Mouse (Mus musculus) embryonic facial prominence, embryonic 12.5 days (tissue): ENCODE results near the gene Jarid2. TPM values are rescaled to one million over a fixed set of nuclear protein-coding genes. Genes with fewer than 3 reads are reported as not detected.
A peak's percentile ranks its signal among the peaks of the same experiment; 100 is the strongest.

ENCODE experiments used
- ATAC-seq: fragments of 200-750 bp; cut with Nextera tagmentation; 2 replicates; pipeline ENCODE4 v1.8.0; 2017; ENCODE audit not compliant: insufficient number of reproducible peaks, insufficient read depth, low FRiP score, low TSS enrichment
- H3K27ac ChIP-seq: fragments of 300-500 bp; sonication (generic); 2 replicates; pipeline ENCODE4 v1.5.1; 2016; ENCODE audit warnings: mild to moderate bottlenecking
- H3K27me3 ChIP-seq: fragments of 300-500 bp; sonication (generic); 2 replicates; pipeline ENCODE4 v1.6.1; 2016; ENCODE audit warnings: mild to moderate bottlenecking, moderate library complexity
- H3K36me3 ChIP-seq: fragments of 300-500 bp; sonication (generic); 2 replicates; pipeline ENCODE4 v1.6.1; 2016; ENCODE audit warnings: mild to moderate bottlenecking
- H3K4me1 ChIP-seq: fragments of 300-500 bp; sonication (generic); 2 replicates; pipeline ENCODE4 v1.6.1; 2016
- H3K4me2 ChIP-seq: fragments of 300-500 bp; sonication (generic); replicated peaks from 2 replicates; pipeline ENCODE4 v1.6.1; 2016; ENCODE audit warnings: mild to moderate bottlenecking, moderate library complexity
- H3K4me3 ChIP-seq: fragments of 300-500 bp; sonication (generic); 2 replicates; pipeline ENCODE4 v1.5.1; 2016; ENCODE audit warnings: mild to moderate bottlenecking
- H3K9ac ChIP-seq: fragments of 300-500 bp; sonication (generic); 2 replicates; pipeline ENCODE4 v1.6.1; 2016; ENCODE audit warnings: mild to moderate bottlenecking, moderate library complexity
- H3K9me3 ChIP-seq: fragments of 300-500 bp; sonication (generic); 2 replicates; pipeline ENCODE4 v1.6.1; 2016; ENCODE audit warnings: mild to moderate bottlenecking, moderate library complexity
- WGBS: fragments of 180-500 bp; shearing (Covaris S2); methylation state at CpG from one replicate; pipeline ENCODE4 v1.1.7; 2016; 5-methylcytosine and 5-hydroxymethylcytosine counted together
- polyA plus RNA-seq: library from polyadenylated mRNA; unstranded; fragments of >200 nt; fragmentation: Nextera tagmentation; extraction: Ambion mirVana; gene quantifications from 2 replicates; pipeline ENCODE4 v1.2.1, GENCODE M21; 2016

Jarid2 gene
- polyA plus RNA-seq, 1 experiment from 2014 or later: 54.0 TPM

GRCm38 (mm10) chr13:44812381-44812780, 83.1 kb downstream of the Jarid2 start:
- H3K27me3 ChIP-seq: no peaks in the 10 kb centered on the region
- 77% methylated on average over 5 of the region's 5 CpGs for WGBS
- no peaks in the 10 kb centered on the region for H3K9me3 ChIP-seq
- H3K9ac ChIP-seq: no peak overlapping the region
- H3K4me3 ChIP-seq: no peak overlapping the region
- H3K4me1 ChIP-seq: peaks cover 5% of the 10 kb centered on the region
- no peaks in the 10 kb centered on the region for H3K36me3 ChIP-seq
- no peak overlapping the region for H3K27ac ChIP-seq
- no peak for ATAC-seq
- H3K4me2 ChIP-seq: no peak overlapping the region

- H3K9ac ChIP-seq: no peak overlapping the region
- 10% methylated on average over 4 of the region's 4 CpGs for WGBS
- peaks cover 5% of the 10 kb centered on the region; the same call in 1 of the 2 replicates for H3K36me3 ChIP-seq
- no peak overlapping the region for H3K27ac ChIP-seq
- H3K4me2 ChIP-seq: no peak overlapping the region
- H3K4me1 ChIP-seq: peaks cover 18% of the 10 kb centered on the region
- no peak overlapping the region for H3K4me3 ChIP-seq
- no peak for ATAC-seq
- no peaks in the 10 kb centered on the region for H3K27me3 ChIP-seq
- H3K9me3 ChIP-seq: no peaks in the 10 kb centered on the region
These were observed 90.1 kb downstream of the Jarid2 start for GRCm38 (mm10) chr13:44819400-44819799.

- H3K4me3 ChIP-seq: no peak overlapping the region
- ATAC-seq: no peak
- no peak overlapping the region for H3K9ac ChIP-seq
- H3K27me3 ChIP-seq: no peaks in the 10 kb centered on the region
- H3K9me3 ChIP-seq: no peaks in the 10 kb centered on the region
- no peak overlapping the region for H3K4me2 ChIP-seq
- no peak overlapping the region for H3K27ac ChIP-seq
- H3K36me3 ChIP-seq: peaks cover 11% of the 10 kb centered on the region; the same call in 1 of the 2 replicates
- peaks cover 15% of the 10 kb centered on the region for H3K4me1 ChIP-seq
These were observed 93.3 kb downstream of the Jarid2 start for GRCm38 (mm10) chr13:44822578-44822977.

GRCm38 (mm10) chr13:44828903-44829302, 99.6 kb downstream of the Jarid2 start:
- H3K9ac ChIP-seq: no peak overlapping the region
- H3K27me3 ChIP-seq: no peaks in the 10 kb centered on the region
- no peak for ATAC-seq
- no peak overlapping the region for H3K27ac ChIP-seq
- H3K9me3 ChIP-seq: no peaks in the 10 kb centered on the region
- 84% methylated on average over 5 of the region's 5 CpGs for WGBS
- H3K4me3 ChIP-seq: no peak overlapping the region
- peaks cover 4% of the 10 kb centered on the region; the same call in 1 of the 2 replicates for H3K4me1 ChIP-seq
- H3K4me2 ChIP-seq: no peak overlapping the region
- peaks cover 9% of the 10 kb centered on the region; the same call in 1 of the 2 replicates for H3K36me3 ChIP-seq

GRCm38 (mm10) chr13:44832104-44832503, 102.8 kb downstream of the Jarid2 start:
- no peak overlapping the region for H3K4me2 ChIP-seq
- 77% methylated on average over 2 of the region's 2 CpGs for WGBS
- no peak overlapping the region for H3K27ac ChIP-seq
- ATAC-seq: no peak
- no peak overlapping the region for H3K9ac ChIP-seq
- no peaks in the 10 kb centered on the region for H3K27me3 ChIP-seq
- H3K4me3 ChIP-seq: no peak overlapping the region
- peaks cover 4% of the 10 kb centered on the region; the same call in 1 of the 2 replicates for H3K4me1 ChIP-seq
- no peaks in the 10 kb centered on the region for H3K36me3 ChIP-seq
- no peaks in the 10 kb centered on the region for H3K9me3 ChIP-seq

- Histone ChIP-seq H3K4me1 (peaks cover 4% of the 10 kb centered on the region; the same call in 1 of the 2 replicates), H3K4me3 (no peak overlapping the region), H3K4me2 (no peak overlapping the region), H3K9ac (no peak overlapping the region), H3K27me3 (no peaks in the 10 kb centered on the region), H3K36me3 (no peaks in the 10 kb centered on the region), H3K27ac (no peak overlapping the region), H3K9me3 (no peaks in the 10 kb centered on the region)
- 89% methylated on average over 4 of the region's 4 CpGs for WGBS
- no peak for ATAC-seq
These were observed 103.6 kb downstream of the Jarid2 start for GRCm38 (mm10) chr13:44832866-44833265.

GRCm38 (mm10) chr13:44833353-44833752, 104.1 kb downstream of the Jarid2 start:
- WGBS: 60% methylated on average over 3 of the region's 3 CpGs
- Histone ChIP-seq H3K4me2 (no peak overlapping the region), H3K27me3 (no peaks in the 10 kb centered on the region), H3K4me1 (peaks cover 4% of the 10 kb centered on the region; the same call in 1 of the 2 replicates), H3K4me3 (no peak overlapping the region), H3K27ac (no peak overlapping the region), H3K9me3 (no peaks in the 10 kb centered on the region), H3K36me3 (no peaks in the 10 kb centered on the region), H3K9ac (no peak overlapping the region)
- ATAC-seq: no peak

- peaks cover 25% of the 10 kb centered on the region for H3K4me1 ChIP-seq
- H3K9me3 ChIP-seq: no peaks in the 10 kb centered on the region
- WGBS: 82% methylated on average over 6 of the region's 6 CpGs
- H3K27ac ChIP-seq: no peak overlapping the region
- ATAC-seq: no peak
- no peak overlapping the region for H3K4me3 ChIP-seq
- no peak overlapping the region for H3K9ac ChIP-seq
- no peaks in the 10 kb centered on the region for H3K27me3 ChIP-seq
- H3K4me2 ChIP-seq: no peak overlapping the region
- H3K36me3 ChIP-seq: no peaks in the 10 kb centered on the region
These were observed 108.2 kb downstream of the Jarid2 start for GRCm38 (mm10) chr13:44837445-44837844.

GRCm38 (mm10) chr13:44839866-44840835, 110.9 kb downstream of the Jarid2 start:
- Histone ChIP-seq H3K9ac (peak overlapping the region; percentile 36; the same call in 1 of the 2 replicates), H3K27ac (peak overlapping the region; percentile 63), H3K9me3 (no peaks in the 10 kb centered on the region), H3K4me1 (peaks cover 34% of the 10 kb centered on the region), H3K36me3 (no peaks in the 10 kb centered on the region), H3K4me3 (peak overlapping the region; percentile 28), H3K27me3 (no peaks in the 10 kb centered on the region), H3K4me2 (peak overlapping the region; percentile 51)
- peak; percentile 86; the same call in 1 of the 2 replicates for ATAC-seq
- WGBS: 3% methylated on average over 20 of the region's 20 CpGs

- ATAC-seq: no peak
- WGBS: 86% methylated on average over 2 of the region's 2 CpGs
- Histone ChIP-seq H3K36me3 (no peaks in the 10 kb centered on the region), H3K27ac (no peak overlapping the region), H3K4me2 (no peak overlapping the region), H3K4me3 (no peak overlapping the region), H3K9ac (no peak overlapping the region), H3K9me3 (no peaks in the 10 kb centered on the region), H3K4me1 (peaks cover 7% of the 10 kb centered on the region; the same call in 1 of the 2 replicates), H3K27me3 (no peaks in the 10 kb centered on the region)
These were observed 122.2 kb downstream of the Jarid2 start for GRCm38 (mm10) chr13:44851426-44851825.

- no peak for ATAC-seq
- WGBS: 46% methylated on average over 3 of the region's 3 CpGs
- Histone ChIP-seq H3K27ac (no peak overlapping the region), H3K9ac (no peak overlapping the region), H3K4me1 (peaks cover 7% of the 10 kb centered on the region; the same call in 1 of the 2 replicates), H3K36me3 (no peaks in the 10 kb centered on the region), H3K9me3 (no peaks in the 10 kb centered on the region), H3K4me2 (no peak overlapping the region), H3K4me3 (no peak overlapping the region), H3K27me3 (no peaks in the 10 kb centered on the region)
These were observed 122.8 kb downstream of the Jarid2 start for GRCm38 (mm10) chr13:44852024-44852423.

- Histone ChIP-seq H3K9ac (no peak overlapping the region), H3K4me1 (no peaks in the 10 kb centered on the region), H3K4me2 (no peak overlapping the region), H3K9me3 (no peaks in the 10 kb centered on the region), H3K27ac (no peak overlapping the region), H3K4me3 (no peak overlapping the region), H3K36me3 (no peaks in the 10 kb centered on the region), H3K27me3 (no peaks in the 10 kb centered on the region)
- WGBS: 84% methylated on average over 2 of the region's 2 CpGs
- no peak for ATAC-seq
These were observed 136.3 kb downstream of the Jarid2 start for GRCm38 (mm10) chr13:44865566-44865965.
